In genomic region chr11:103890337-103891186, GRCm38 (mm10) we compare ENCODE assay signal across 16 mouse cellular contexts.
DNase-seq lines count a peak whose midpoint lies in the region; ATAC-seq and TF ChIP-seq lines count a peak whose summit lies in the region.
"Had no signal": no experiment of that assay in that cellular context is flagged by ENCODE, and none has a peak within 500 bp of the region (broad histone marks: within the 10 kb centered on the region; RNA-seq: fewer than 3 reads in every experiment).

No protein-coding gene starts in this region.

- no peak overlapping the region for H3K9ac ChIP-seq in embryonic facial prominence, embryonic 14.5 days (ENCODE audit: low read depth, low read length)
- H3K9ac ChIP-seq in kidney, embryonic 16.5 days (replicated peaks; ENCODE audit: low read length), result no peak overlapping the region
- H3K9ac ChIP-seq: embryonic facial prominence, embryonic 12.5 days; forebrain, embryonic 15.5 days; heart, embryonic 12.5 days; lung, embryonic 14.5 days had no signal

- ATAC-seq in embryonic facial prominence, embryonic 14.5 days (ENCODE audit: low read depth), result no peak
- ATAC-seq in kidney, embryonic 16.5 days (ENCODE audit: low FRiP score, low TSS enrichment), result no peak
- ATAC-seq: forebrain, embryonic 15.5 days had no signal

- no peak overlapping the region for H3K27ac ChIP-seq in embryonic facial prominence, embryonic 14.5 days (replicated peaks; ENCODE audit: low read depth, low read length)
- H3K27ac ChIP-seq in embryonic facial prominence, embryonic 10.5 days (replicated peaks), result no peak overlapping the region
- no peak overlapping the region for H3K27ac ChIP-seq in kidney, embryonic 16.5 days (ENCODE audit: low read length)
- no peak overlapping the region for H3K27ac ChIP-seq in kidney, adult 2 months (ENCODE audit: insufficient read depth, low read depth, low read length)
- H3K27ac ChIP-seq: embryonic facial prominence, embryonic 12.5 days; forebrain, embryonic 15.5 days had no signal

- no peak for TF ChIP-seq CTCF in brain, embryonic 14.5 days (IDR thresholded peaks at IDR 0.05; ENCODE audit: borderline replicate concordance, extremely low read depth, insufficient read depth, insufficient read length)
- TF ChIP-seq CTCF in kidney, adult 2 months (conservative IDR thresholded peaks at IDR 0.05; ENCODE audit: insufficient read depth, insufficient read length, low read depth, low read length), result no peak

- DNase-seq in embryonic facial prominence, embryonic 14.5 days (ENCODE audit: low spot score), result peak; percentile 18
- DNase-seq in embryonic facial prominence, embryonic 10.5 days (ENCODE audit: low spot score), result no peak
- peak; percentile 45 for DNase-seq in layer of hippocampus, adult 11-12 months (ENCODE audit: low spot score)
- no peak for DNase-seq in layer of hippocampus, postnatal 10 days (ENCODE audit: low spot score in 2 of 2)
- DNase-seq in brain, embryonic 14.5 days (ENCODE audit: low read depth), result peak; percentile 56
- peak; percentile 56 to 62 for DNase-seq in layer of hippocampus, postnatal 36 days
- DNase-seq in kidney, adult 2 months, result no peak
- DNase-seq: adrenal gland, adult 2 months; cerebellum, adult 9-10 months; gastrocnemius, postnatal 14 days; kidney, adult 9 months; lung, embryonic 14.5 days had no signal

- TF ChIP-seq POLR2A in brain, embryonic 14.5 days (IDR thresholded peaks at IDR 0.05; ENCODE audit: borderline replicate concordance, extremely low read depth, insufficient read depth, insufficient read length, poor library complexity, severe bottlenecking), result no peak
- TF ChIP-seq POLR2A in kidney, adult 2 months (IDR thresholded peaks at IDR 0.05; ENCODE audit: low read depth, low read length), result no peak

- no peak overlapping the region for H3K4me3 ChIP-seq in embryonic facial prominence, embryonic 14.5 days (ENCODE audit: low read depth, low read length)
- no peak overlapping the region for H3K4me3 ChIP-seq in embryonic facial prominence, embryonic 10.5 days
- no peak overlapping the region for H3K4me3 ChIP-seq in kidney, embryonic 16.5 days (ENCODE audit: low read length)
- no peak overlapping the region for H3K4me3 ChIP-seq in kidney, adult 2 months (ENCODE audit: insufficient read depth, low read depth, low read length)
- H3K4me3 ChIP-seq: embryonic facial prominence, embryonic 12.5 days; forebrain, embryonic 15.5 days; heart, embryonic 12.5 days had no signal

- 81% methylated on average over 23 of the region's 23 CpGs for WGBS in embryonic facial prominence, embryonic 14.5 days
- 89% methylated on average over 23 of the region's 23 CpGs for WGBS in embryonic facial prominence, embryonic 10.5 days
- 88% methylated on average over 23 of the region's 23 CpGs for WGBS in kidney, embryonic 16.5 days
- 92% methylated on average over 23 of the region's 23 CpGs for WGBS in kidney, adult 2 months

- 0 out of 2 replicates have a peak, but pooled peaks cover 2% of the 10 kb centered on the region for H3K36me3 ChIP-seq in embryonic facial prominence, embryonic 14.5 days (ENCODE audit: control insufficient read depth, insufficient read depth, low read length)
- H3K36me3 ChIP-seq in embryonic facial prominence, embryonic 10.5 days (replicated peaks), result peaks cover 19% of the 10 kb centered on the region
- H3K36me3 ChIP-seq in kidney, embryonic 16.5 days (ENCODE audit: insufficient read depth, low read length), result no peaks in the 10 kb centered on the region
- H3K36me3 ChIP-seq in kidney, adult 2 months (ENCODE audit: control insufficient read depth, insufficient read depth, low read length), result no peaks in the 10 kb centered on the region
- H3K36me3 ChIP-seq: embryonic facial prominence, embryonic 12.5 days; forebrain, embryonic 15.5 days had no signal

- no peaks in the 10 kb centered on the region for H3K9me3 ChIP-seq in embryonic facial prominence, embryonic 14.5 days (ENCODE audit: control insufficient read depth, low read length)
- no peaks in the 10 kb centered on the region for H3K9me3 ChIP-seq in embryonic facial prominence, embryonic 10.5 days
- H3K9me3 ChIP-seq in kidney, embryonic 16.5 days (ENCODE audit: low read length), result no peaks in the 10 kb centered on the region
- H3K9me3 ChIP-seq: embryonic facial prominence, embryonic 12.5 days; forebrain, embryonic 15.5 days; heart, embryonic 12.5 days had no signal

- 0 out of 2 replicates have a peak, but pooled peaks cover 2% of the 10 kb centered on the region for H3K4me1 ChIP-seq in embryonic facial prominence, embryonic 14.5 days (ENCODE audit: control insufficient read depth, insufficient read depth, low read length)
- peaks cover 6% of the 10 kb centered on the region for H3K4me1 ChIP-seq in embryonic facial prominence, embryonic 10.5 days
- no peaks in the 10 kb centered on the region for H3K4me1 ChIP-seq in kidney, embryonic 16.5 days (ENCODE audit: insufficient read depth, low read length)
- no peaks in the 10 kb centered on the region for H3K4me1 ChIP-seq in kidney, adult 2 months (ENCODE audit: control insufficient read depth, insufficient read depth, low read length)
- H3K4me1 ChIP-seq: heart, embryonic 12.5 days had no signal

- no peaks in the 10 kb centered on the region for H3K27me3 ChIP-seq in embryonic facial prominence, embryonic 14.5 days (replicated peaks; ENCODE audit: control insufficient read depth, insufficient read depth, low read length)
- H3K27me3 ChIP-seq in embryonic facial prominence, embryonic 10.5 days (replicated peaks; ENCODE audit: low read depth, poor library complexity, severe bottlenecking), result no peaks in the 10 kb centered on the region
- H3K27me3 ChIP-seq in kidney, embryonic 16.5 days (ENCODE audit: insufficient read depth, low read length), result no peaks in the 10 kb centered on the region
- H3K27me3 ChIP-seq in kidney, adult 2 months (replicated peaks; ENCODE audit: control insufficient read depth, insufficient read depth, low read length), result no peaks in the 10 kb centered on the region
- H3K27me3 ChIP-seq: embryonic facial prominence, embryonic 12.5 days; forebrain, embryonic 15.5 days; heart, embryonic 12.5 days had no signal

- H3K4me2 ChIP-seq in embryonic facial prominence, embryonic 14.5 days (ENCODE audit: low read depth, low read length), result no peak overlapping the region
- no peak overlapping the region for H3K4me2 ChIP-seq in kidney, embryonic 16.5 days (replicated peaks; ENCODE audit: low read depth, low read length)
- H3K4me2 ChIP-seq: embryonic facial prominence, embryonic 12.5 days; forebrain, embryonic 15.5 days; heart, embryonic 12.5 days; lung, embryonic 14.5 days had no signal

Comparison
In these comparisons a context has a peak if more than half of its experiments do, and no peak if none do; other contexts are left out.
1. DNase-seq: peak in embryonic facial prominence, embryonic 14.5 days (single experiment), layer of hippocampus, adult 11-12 months (single experiment), brain, embryonic 14.5 days (single experiment) and layer of hippocampus, postnatal 36 days (2 of 2); none in embryonic facial prominence, embryonic 10.5 days (single experiment), layer of hippocampus, postnatal 10 days (0 of 2) and kidney, adult 2 months (single experiment).